Mouse (Mus musculus) midbrain, embryonic 12.5 days (tissue): ENCODE results near the gene Gm12117. TPM values are rescaled to one million over a fixed set of nuclear protein-coding genes. Genes with fewer than 3 reads are reported as not detected.

Experiments
- ATAC-seq: fragments of 200-750 bp; cut with Nextera tagmentation; 2 replicates; pipeline ENCODE4 v1.8.0; 2017; ENCODE audit warnings: low read depth, moderate TSS enrichment, moderate library complexity; ENCODE audit not compliant: low FRiP score
- H3K27ac ChIP-seq: fragments of 300-500 bp; sonication (generic); replicated peaks from 2 replicates; pipeline ENCODE4 v1.5.1; 2016; ENCODE audit warnings: mild to moderate bottlenecking
- H3K27me3 ChIP-seq: fragments of 300-500 bp; sonication (generic); 2 replicates; pipeline ENCODE4 v1.6.1; 2016; ENCODE audit warnings: mild to moderate bottlenecking
- H3K36me3 ChIP-seq: fragments of 300-500 bp; sonication (generic); 2 replicates; pipeline ENCODE4 v1.6.1; 2016
- H3K4me1 ChIP-seq: fragments of 300-500 bp; sonication (generic); 2 replicates; pipeline ENCODE4 v1.6.1; 2016
- H3K4me2 ChIP-seq: fragments of 300-500 bp; sonication (generic); replicated peaks from 2 replicates; pipeline ENCODE4 v1.6.1; 2016; ENCODE audit warnings: mild to moderate bottlenecking, moderate library complexity
- H3K4me3 ChIP-seq: fragments of 300-500 bp; sonication (generic); 2 replicates; pipeline ENCODE4 v1.5.1; 2016; ENCODE audit warnings: mild to moderate bottlenecking
- H3K9ac ChIP-seq: fragments of 300-500 bp; sonication (generic); replicated peaks from 2 replicates; pipeline ENCODE4 v1.6.1; 2016; ENCODE audit warnings: mild to moderate bottlenecking, moderate library complexity
- H3K9me3 ChIP-seq: fragments of 300-500 bp; sonication (generic); 2 replicates; pipeline ENCODE4 v1.6.1; 2016; ENCODE audit warnings: mild to moderate bottlenecking
- WGBS: fragments of 180-500 bp; shearing (Covaris S2); methylation state at CpG from one replicate; pipeline ENCODE4 v1.1.7; 2016; 5-methylcytosine and 5-hydroxymethylcytosine counted together
- polyA plus RNA-seq: library from polyadenylated mRNA; unstranded; fragments of >200 nt; fragmentation: Nextera tagmentation; extraction: Ambion mirVana; gene quantifications from 2 replicates; pipeline ENCODE4 v1.2.1, GENCODE M21; 2016

Gm12117 gene
- polyA plus RNA-seq, 1 experiment from 2014 or later, result 0.46 TPM

- Histone ChIP-seq H3K27me3 (no peaks in the 10 kb centered on the region), H3K27ac (no peak overlapping the region), H3K9ac (no peak overlapping the region), H3K4me3 (no peak overlapping the region), H3K4me2 (no peak overlapping the region), H3K4me1 (peaks cover 8% of the 10 kb centered on the region), H3K36me3 (no peaks in the 10 kb centered on the region), H3K9me3 (no peaks in the 10 kb centered on the region)
- no peak for ATAC-seq
- 64% methylated on average over 3 of the region's 3 CpGs for WGBS
Measured at GRCm38 (mm10) chr11:33234134-33234533, 42.4 kb downstream of the Gm12117 start.

GRCm38 (mm10) chr11:33232056-33232455 lies 44.5 kb downstream of the Gm12117 start:
- H3K36me3 ChIP-seq, result no peaks in the 10 kb centered on the region
- H3K4me3 ChIP-seq, result no peak overlapping the region
- peaks cover 8% of the 10 kb centered on the region for H3K4me1 ChIP-seq
- H3K27ac ChIP-seq, result no peak overlapping the region
- no peak overlapping the region for H3K4me2 ChIP-seq
- no peaks in the 10 kb centered on the region for H3K27me3 ChIP-seq
- H3K9me3 ChIP-seq, result no peaks in the 10 kb centered on the region
- 61% methylated on average over 5 of the region's 5 CpGs for WGBS
- no peak overlapping the region for H3K9ac ChIP-seq
- no peak for ATAC-seq

- Histone ChIP-seq H3K9me3 (no peaks in the 10 kb centered on the region), H3K36me3 (no peaks in the 10 kb centered on the region), H3K4me1 (no peaks in the 10 kb centered on the region), H3K9ac (no peak overlapping the region), H3K4me3 (no peak overlapping the region), H3K27me3 (no peaks in the 10 kb centered on the region), H3K4me2 (no peak overlapping the region), H3K27ac (no peak overlapping the region)
- ATAC-seq, result no peak
- WGBS, result 91% methylated on average over 2 of the region's 2 CpGs
Measured at GRCm38 (mm10) chr11:33228186-33228585, 48.4 kb downstream of the Gm12117 start.

- Histone ChIP-seq H3K27ac (no peak overlapping the region), H3K9ac (no peak overlapping the region), H3K36me3 (no peaks in the 10 kb centered on the region), H3K4me2 (no peak overlapping the region), H3K27me3 (no peaks in the 10 kb centered on the region), H3K4me3 (no peak overlapping the region), H3K9me3 (no peaks in the 10 kb centered on the region), H3K4me1 (no peaks in the 10 kb centered on the region)
- ATAC-seq, result no peak
- 84% methylated on average over 8 of the region's 8 CpGs for WGBS
Measured at GRCm38 (mm10) chr11:33226516-33226915, 50.0 kb downstream of the Gm12117 start.

Other genes with a start within 250 kb of the Gm12117 start
- 3.0 and 3.6 TPM in 2 replicates for gene Fgf18, start 129.3 kb downstream of the Gm12117 start, polyA plus RNA-seq
- 647 and 719 TPM in 2 replicates for gene Npm1, start 113.5 kb downstream of the Gm12117 start, polyA plus RNA-seq
- 4.3 and 5.0 TPM in 2 replicates for gene Tlx3, start 73.1 kb downstream of the Gm12117 start, polyA plus RNA-seq
- gene Ranbp17, start 237.0 kb upstream of the Gm12117 start, polyA plus RNA-seq, result 11.0 and 11.2 TPM in 2 replicates